Mouse (Mus musculus): ENCODE data around the gene Slf2. TPM values are rescaled to one million over a fixed set of nuclear protein-coding genes. Genes with fewer than 3 reads are reported as not detected.

Slf2 gene
- total and polyA plus RNA-seq, 3 experiments = 20.6 to 22.9 (median 22.6) TPM

DNA sequence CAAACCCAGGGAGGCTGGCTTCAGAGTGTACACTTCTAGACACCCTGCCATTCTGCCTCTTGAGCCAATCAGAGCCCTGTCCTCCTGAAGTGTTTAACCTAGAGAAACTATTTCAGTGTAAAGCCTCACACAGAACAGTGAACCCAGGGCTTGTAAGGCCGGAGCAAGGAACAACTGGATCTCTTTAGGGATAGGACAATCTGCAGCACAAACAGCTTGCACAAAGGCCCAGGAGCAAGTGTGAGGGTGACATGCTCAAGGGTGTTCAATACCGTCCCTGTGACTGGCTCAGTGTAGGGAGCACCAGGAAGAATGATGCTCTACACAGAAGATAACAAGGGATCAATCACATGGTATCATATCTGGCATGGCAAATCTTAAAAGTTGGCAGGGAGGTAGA, 8.4 kb upstream of the Slf2 start:
- Histone ChIP-seq H3K4me2 (ENCODE audit: insufficient read depth, low read depth, poor library complexity, severe bottlenecking) (no peak overlapping the region), H3K36me3 (replicated peaks in 1 of 2; ENCODE audit: control insufficient read depth in 1 of 2, insufficient read depth in 1 of 2, low read length in 1 of 2) (no peaks in the 10 kb centered on the region), H3K4me3 (replicated peaks in 1 of 3; ENCODE audit: low read depth in 2 of 3, low read length in 2 of 3, poor library complexity in 1 of 3) (no peak overlapping the region), H3K9ac (ENCODE audit: insufficient read depth, low read depth) (no peak overlapping the region), H3K4me1 (ENCODE audit: control insufficient read depth in 1 of 2, insufficient read depth in 2 of 2) (peaks cover 0 to 8% of the 10 kb centered on the region in 2 experiments; a peak in 2 of 4 replicates), H3K79me2 (replicated peaks; ENCODE audit: control insufficient read depth, extremely low read depth, insufficient read depth, poor library complexity, severe bottlenecking) (no peaks in the 10 kb centered on the region), H3K27ac (ENCODE audit: insufficient read depth, low read depth) (no peak overlapping the region), H3K9me3 (replicated peaks; ENCODE audit: low read length) (no peaks in the 10 kb centered on the region), H3K27me3 (replicated peaks) (no peaks in the 10 kb centered on the region)
- TF ChIP-seq SIN3A (IDR thresholded peaks at IDR 0.05; ENCODE audit: low read length) (no peak), HCFC1 (IDR thresholded peaks at IDR 0.05; ENCODE audit: low read depth, low read length) (no peak), ZMIZ1 (IDR thresholded peaks at IDR 0.05; ENCODE audit: low read depth, low read length) (no peak), ZNF384 (IDR thresholded peaks at IDR 0.05; ENCODE audit: low read depth, low read length) (no peak), MYC (IDR thresholded peaks at IDR 0.05; ENCODE audit: low read depth, low read length) (no peak), CHD1 (IDR thresholded peaks at IDR 0.05; ENCODE audit: low read depth, low read length) (no peak), TBP (conservative IDR thresholded peaks at IDR 0.05; ENCODE audit: low read depth, low read length) (no peak), NELFE (IDR thresholded peaks at IDR 0.05; ENCODE audit: low read depth, low read length) (no peak), EP300 (IDR thresholded peaks at IDR 0.05; ENCODE audit: low read length) (no peak)
- no peak for DNase-seq (ENCODE audit: extremely low read depth)
- in situ Hi-C loops (cut with MboI; ENCODE audit: low pct_ligation_motif_present, low pct_unique_long_range_greater_than_20kb, low sequenced_read_pairs) (no loop called here), dilution Hi-C loops (cut with MboI; ENCODE audit: extremely low pct_ligation_motif_present, extremely low pct_unique_long_range_greater_than_20kb, low sequenced_read_pairs) (no loop called here)

DNA sequence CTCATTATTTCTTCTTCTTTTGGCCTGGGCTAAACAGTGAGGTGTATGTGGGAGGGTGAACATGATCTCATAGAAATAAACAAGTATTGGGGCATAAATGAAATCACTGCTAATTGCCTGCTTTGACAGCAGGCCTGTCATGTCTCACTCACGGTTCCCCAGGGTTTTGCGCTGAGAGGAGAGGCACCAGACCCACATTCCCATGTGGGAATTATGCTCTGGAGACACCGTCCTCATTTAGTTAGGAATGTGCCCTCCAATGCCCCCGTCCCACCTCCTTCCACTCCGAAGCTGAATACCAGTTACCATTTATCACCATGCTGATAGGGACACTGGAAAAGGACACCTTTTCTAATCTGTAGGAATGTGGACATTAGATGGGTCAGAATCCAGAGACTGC, 6.3 kb upstream of the Slf2 start:
- H3K27me3 ChIP-seq (replicated peaks) = no peaks in the 10 kb centered on the region
- H3K79me2 ChIP-seq (replicated peaks; ENCODE audit: control insufficient read depth, extremely low read depth, insufficient read depth, poor library complexity, severe bottlenecking) = no peaks in the 10 kb centered on the region
- no peak for TF ChIP-seq KAT2A (IDR thresholded peaks at IDR 0.05; ENCODE audit: insufficient replicate concordance, low read length)
- TF ChIP-seq CHD2 (IDR thresholded peaks at IDR 0.05; ENCODE audit: low read length) = no peak
- TF ChIP-seq NELFE (IDR thresholded peaks at IDR 0.05; ENCODE audit: low read depth, low read length) = no peak
- no peak for TF ChIP-seq SIN3A (IDR thresholded peaks at IDR 0.05; ENCODE audit: low read length)
- TF ChIP-seq SMC3 (IDR thresholded peaks at IDR 0.05; ENCODE audit: low read depth, low read length) = no peak
- TF ChIP-seq RCOR1 (conservative IDR thresholded peaks at IDR 0.05; ENCODE audit: low read depth, low read length) = no peak
- TF ChIP-seq ZNF384 (IDR thresholded peaks at IDR 0.05; ENCODE audit: low read depth, low read length) = no peak
- TF ChIP-seq JUND (conservative IDR thresholded peaks at IDR 0.05; ENCODE audit: low read depth, low read length) = no peak
- no peak for TF ChIP-seq POLR2A (IDR thresholded peaks at IDR 0.05; ENCODE audit: low read depth, low read length)
- no peak for TF ChIP-seq ETS1 (conservative IDR thresholded peaks at IDR 0.05; ENCODE audit: low read depth, low read length)
- TF ChIP-seq UBTF (IDR thresholded peaks at IDR 0.05; ENCODE audit: low read depth, low read length) = no peak
- TF ChIP-seq ZMIZ1 (IDR thresholded peaks at IDR 0.05; ENCODE audit: low read depth, low read length) = no peak
- TF ChIP-seq ZC3H11A (IDR thresholded peaks at IDR 0.05; ENCODE audit: low read depth, low read length) = no peak
- no peak for TF ChIP-seq PAX5 (IDR thresholded peaks at IDR 0.05; ENCODE audit: low read length)
- TF ChIP-seq MXI1 (IDR thresholded peaks at IDR 0.05; ENCODE audit: low read depth, low read length) = no peak
- no peak for TF ChIP-seq MEF2A (IDR thresholded peaks at IDR 0.05; ENCODE audit: borderline replicate concordance, low read depth, low read length)
- TF ChIP-seq MAX (IDR thresholded peaks at IDR 0.05; ENCODE audit: low read length) = no peak
- TF ChIP-seq MAFK (IDR thresholded peaks at IDR 0.05; ENCODE audit: insufficient replicate concordance, low read length) = no peak
- TF ChIP-seq RAD21 (IDR thresholded peaks at IDR 0.05; ENCODE audit: low read depth, low read length) = no peak
- no peak for TF ChIP-seq JUN (IDR thresholded peaks at IDR 0.05; ENCODE audit: insufficient read depth, low read depth, low read length)
- no peak for DNase-seq (ENCODE audit: extremely low read depth)
- no peak overlapping the region for H3K9ac ChIP-seq (ENCODE audit: insufficient read depth, low read depth)
- H3K4me1 ChIP-seq (ENCODE audit: control insufficient read depth in 1 of 2, insufficient read depth in 2 of 2) = peaks cover 0 to 18% of the 10 kb centered on the region in 2 experiments; a peak in 2 of 4 replicates
- no peak overlapping the region for H3K4me3 ChIP-seq (replicated peaks in 1 of 3; ENCODE audit: low read depth in 2 of 3, low read length in 2 of 3, poor library complexity in 1 of 3)
- no peak overlapping the region for H3K4me2 ChIP-seq (ENCODE audit: insufficient read depth, low read depth, poor library complexity, severe bottlenecking)
- dilution Hi-C loops (cut with MboI; ENCODE audit: extremely low pct_ligation_motif_present, extremely low pct_unique_long_range_greater_than_20kb, low sequenced_read_pairs) = no loop called here
- in situ Hi-C loops (cut with MboI; ENCODE audit: low pct_ligation_motif_present, low pct_unique_long_range_greater_than_20kb, low sequenced_read_pairs) = no loop called here
- no peak overlapping the region for H3K27ac ChIP-seq (ENCODE audit: insufficient read depth, low read depth)
- H3K36me3 ChIP-seq (replicated peaks in 1 of 2; ENCODE audit: control insufficient read depth in 1 of 2, insufficient read depth in 1 of 2, low read length in 1 of 2) = no peaks in the 10 kb centered on the region
- H3K9me3 ChIP-seq (replicated peaks; ENCODE audit: low read length) = no peaks in the 10 kb centered on the region
